Mouse (Mus musculus): ENCODE data around the gene Bloc1s3. TPM values are rescaled to one million over a fixed set of nuclear protein-coding genes. Genes with fewer than 3 reads are reported as not detected.

Gene Bloc1s3
- polyA plus RNA-seq, 1 experiment from 2014 or later, result 2.9 TPM

- H3K4me1 ChIP-seq (replicated peaks; ENCODE audit: control insufficient read depth, insufficient read depth, low read length), result no peaks in the 10 kb centered on the region; the same call in 1 of the 2 replicates
- WGBS, result 0% methylated on average over 19 of the region's 31 CpGs
- peak overlapping the region; percentile 50 for H3K27ac ChIP-seq (ENCODE audit: low read depth, low read length)
- H3K36me3 ChIP-seq (ENCODE audit: control insufficient read depth, insufficient read depth, low read length), result no peaks in the 10 kb centered on the region; the same call in 1 of the 2 replicates
- peak; percentile 75 for ATAC-seq (replicated peaks; ENCODE audit: low FRiP score)
- H3K27me3 ChIP-seq (ENCODE audit: control insufficient read depth, insufficient read depth, low read length), result no peaks in the 10 kb centered on the region
- peak; percentile 87 for DNase-seq (ENCODE audit: low spot score)
- H3K9me3 ChIP-seq (ENCODE audit: control insufficient read depth, low read length), result no peaks in the 10 kb centered on the region
- peak overlapping the region; percentile 97 for H3K4me3 ChIP-seq (ENCODE audit: low read depth, low read length)
- H3K4me2 ChIP-seq (ENCODE audit: low read depth, low read length, severe bottlenecking), result peak overlapping the region; percentile 98
- peak overlapping the region; percentile 91 for H3K9ac ChIP-seq (ENCODE audit: low read length)
Observed at GRCm38 (mm10) chr7:19458072-19458486, 50.1 kb downstream of the Bloc1s3 start.

DNA sequence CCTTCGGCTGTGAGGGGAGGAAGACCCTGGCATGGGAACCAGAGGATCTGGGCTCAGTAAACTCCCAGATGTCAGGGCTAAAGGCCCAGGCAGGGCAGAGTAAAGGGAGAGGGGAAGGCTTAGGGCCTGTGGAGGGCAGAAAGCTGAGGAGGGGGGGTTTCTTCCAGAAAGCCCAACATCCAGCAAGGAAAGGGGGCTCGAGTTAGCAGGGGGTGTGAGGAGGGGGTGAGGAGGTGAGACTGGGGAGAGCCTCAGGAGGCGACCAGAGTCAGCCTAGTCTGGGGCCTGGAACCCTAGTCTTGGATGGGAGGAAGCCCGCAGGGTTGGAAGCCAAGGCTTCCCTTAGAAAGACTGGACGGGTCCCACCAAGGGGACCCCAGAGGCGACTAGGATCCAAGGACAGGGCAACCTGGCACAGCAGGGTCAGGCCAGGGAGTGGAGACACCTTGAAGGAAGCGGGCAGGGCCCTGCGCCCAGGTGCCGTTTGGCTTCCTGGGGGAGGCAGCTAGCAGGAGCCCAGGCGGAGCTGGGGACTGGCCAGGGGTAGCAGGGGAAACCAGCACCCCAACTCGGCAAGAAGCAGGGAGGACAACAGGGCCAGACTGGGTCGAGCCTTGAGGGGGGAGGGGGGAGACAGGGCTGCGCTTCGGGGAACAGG, 50.6 kb downstream of the Bloc1s3 start:
- Histone ChIP-seq H3K36me3 (ENCODE audit: control insufficient read depth, insufficient read depth, low read length) (no peaks in the 10 kb centered on the region; the same call in 1 of the 2 replicates), H3K4me1 (replicated peaks; ENCODE audit: control insufficient read depth, insufficient read depth, low read length) (no peaks in the 10 kb centered on the region; the same call in 1 of the 2 replicates), H3K9me3 (ENCODE audit: control insufficient read depth, low read length) (no peaks in the 10 kb centered on the region), H3K9ac (ENCODE audit: low read length) (peak overlapping the region; percentile 91), H3K4me2 (ENCODE audit: low read depth, low read length, severe bottlenecking) (peak overlapping the region; percentile 98), H3K27ac (ENCODE audit: low read depth, low read length) (peak overlapping the region; percentile 50; the same call in 1 of the 2 replicates), H3K4me3 (ENCODE audit: low read depth, low read length) (peak overlapping the region; percentile 97), H3K27me3 (ENCODE audit: control insufficient read depth, insufficient read depth, low read length) (no peaks in the 10 kb centered on the region)
- DNase-seq (ENCODE audit: low spot score) (no peak), ATAC-seq (replicated peaks; ENCODE audit: low FRiP score) (no peak; the same call in 1 of the 2 replicates)
- WGBS, result 12% methylated on average over 14 of the region's 14 CpGs

GRCm38 (mm10) chr7:19456628-19457027, 51.5 kb downstream of the Bloc1s3 start:
- Histone ChIP-seq H3K4me3 (ENCODE audit: low read depth, low read length) (no peak overlapping the region), H3K27ac (ENCODE audit: low read depth, low read length) (no peak overlapping the region), H3K4me1 (replicated peaks; ENCODE audit: control insufficient read depth, insufficient read depth, low read length) (no peaks in the 10 kb centered on the region; the same call in 1 of the 2 replicates), H3K27me3 (ENCODE audit: control insufficient read depth, insufficient read depth, low read length) (no peaks in the 10 kb centered on the region), H3K9me3 (ENCODE audit: control insufficient read depth, low read length) (no peaks in the 10 kb centered on the region), H3K9ac (ENCODE audit: low read length) (no peak overlapping the region), H3K36me3 (ENCODE audit: control insufficient read depth, insufficient read depth, low read length) (no peaks in the 10 kb centered on the region; the same call in 1 of the 2 replicates), H3K4me2 (ENCODE audit: low read depth, low read length, severe bottlenecking) (no peak overlapping the region)
- ATAC-seq (replicated peaks; ENCODE audit: low FRiP score) (no peak), DNase-seq (ENCODE audit: low spot score) (no peak)
- WGBS, result 93% methylated on average over 7 of the region's 7 CpGs

GRCm38 (mm10) chr7:19455819-19456495, 52.2 kb downstream of the Bloc1s3 start:
- Histone ChIP-seq H3K36me3 (ENCODE audit: control insufficient read depth, insufficient read depth, low read length) (no peaks in the 10 kb centered on the region; the same call in 1 of the 2 replicates), H3K4me2 (ENCODE audit: low read depth, low read length, severe bottlenecking) (no peak overlapping the region), H3K27me3 (ENCODE audit: control insufficient read depth, insufficient read depth, low read length) (no peaks in the 10 kb centered on the region), H3K4me1 (replicated peaks; ENCODE audit: control insufficient read depth, insufficient read depth, low read length) (no peaks in the 10 kb centered on the region; the same call in 1 of the 2 replicates), H3K27ac (ENCODE audit: low read depth, low read length) (no peak overlapping the region), H3K9me3 (ENCODE audit: control insufficient read depth, low read length) (no peaks in the 10 kb centered on the region), H3K4me3 (ENCODE audit: low read depth, low read length) (no peak overlapping the region), H3K9ac (ENCODE audit: low read length) (no peak overlapping the region)
- DNase-seq (ENCODE audit: low spot score), result no peak
- 84% methylated on average over 11 of the region's 11 CpGs for WGBS
- ATAC-seq (replicated peaks; ENCODE audit: low FRiP score), result no peak

DNA sequence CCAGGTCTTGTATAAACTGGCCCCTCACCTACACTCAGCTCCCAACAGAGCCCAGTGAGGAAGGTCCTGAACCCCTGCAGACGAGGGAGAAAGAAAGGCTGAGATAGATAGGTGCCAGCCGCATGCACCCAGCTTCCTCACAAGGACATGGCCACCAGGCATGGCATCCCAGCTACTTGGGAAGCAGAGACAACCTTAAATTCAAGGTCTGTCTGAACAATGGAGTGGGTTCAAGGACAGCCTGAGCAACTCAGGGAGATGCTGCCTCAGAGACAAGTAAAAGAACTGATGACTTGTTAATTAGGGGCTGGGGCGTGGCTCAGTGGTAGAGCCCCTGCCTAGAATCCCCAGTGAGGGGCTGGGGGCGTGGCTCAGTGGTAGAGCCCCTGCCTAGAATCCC, 53.0 kb downstream of the Bloc1s3 start:
- H3K27me3 ChIP-seq (ENCODE audit: control insufficient read depth, insufficient read depth, low read length), result no peaks in the 10 kb centered on the region
- no peak overlapping the region for H3K27ac ChIP-seq (ENCODE audit: low read depth, low read length)
- ATAC-seq (replicated peaks; ENCODE audit: low FRiP score), result no peak
- no peaks in the 10 kb centered on the region; the same call in 1 of the 2 replicates for H3K36me3 ChIP-seq (ENCODE audit: control insufficient read depth, insufficient read depth, low read length)
- no peak for DNase-seq (ENCODE audit: low spot score)
- H3K4me2 ChIP-seq (ENCODE audit: low read depth, low read length, severe bottlenecking), result no peak overlapping the region
- no peak overlapping the region for H3K4me3 ChIP-seq (ENCODE audit: low read depth, low read length)
- H3K4me1 ChIP-seq (replicated peaks; ENCODE audit: control insufficient read depth, insufficient read depth, low read length), result no peaks in the 10 kb centered on the region; the same call in 1 of the 2 replicates
- no peak overlapping the region for H3K9ac ChIP-seq (ENCODE audit: low read length)
- WGBS, result 98% methylated on average over 3 of the region's 4 CpGs
- no peaks in the 10 kb centered on the region for H3K9me3 ChIP-seq (ENCODE audit: control insufficient read depth, low read length)

Other genes with a start within 250 kb of the Bloc1s3 start
- gene Vasp, start 236.6 kb downstream of the Bloc1s3 start, polyA plus RNA-seq (2014; fragmentation: Nextera tagmentation; extraction: Ambion mirVana), result 52.8 and 53.0 TPM in 2 replicates
- gene Ppm1n, start 228.3 kb downstream of the Bloc1s3 start, polyA plus RNA-seq (2014; fragmentation: Nextera tagmentation; extraction: Ambion mirVana), result 0.44 TPM in 1 of 2 replicates, not detected in the other
- 47.3 and 54.7 TPM in 2 replicates for gene Rtn2, start 225.7 kb downstream of the Bloc1s3 start, polyA plus RNA-seq (2014; fragmentation: Nextera tagmentation; extraction: Ambion mirVana)
- gene Fosb, start 198.3 kb downstream of the Bloc1s3 start, polyA plus RNA-seq (2014; fragmentation: Nextera tagmentation; extraction: Ambion mirVana), result not detected in 2 replicates
- 94.4 and 100 TPM in 2 replicates for gene Ercc1, start 163.6 kb downstream of the Bloc1s3 start, polyA plus RNA-seq (2014; fragmentation: Nextera tagmentation; extraction: Ambion mirVana)
- gene Cd3eap, start 148.9 kb downstream of the Bloc1s3 start, polyA plus RNA-seq (2014; fragmentation: Nextera tagmentation; extraction: Ambion mirVana), result 23.2 and 24.0 TPM in 2 replicates
- 5.8 and 6.4 TPM in 2 replicates for gene Ppp1r13l, start 148.6 kb downstream of the Bloc1s3 start, polyA plus RNA-seq (2014; fragmentation: Nextera tagmentation; extraction: Ambion mirVana)
- 18.2 and 25.2 TPM in 2 replicates for gene Ercc2, start 126.4 kb downstream of the Bloc1s3 start, polyA plus RNA-seq (2014; fragmentation: Nextera tagmentation; extraction: Ambion mirVana)
- gene Klc3, start 104.3 kb downstream of the Bloc1s3 start, polyA plus RNA-seq (2014; fragmentation: Nextera tagmentation; extraction: Ambion mirVana), result 2.0 and 2.8 TPM in 2 replicates
- not detected in 2 replicates for gene Ckm, start 103.6 kb downstream of the Bloc1s3 start, polyA plus RNA-seq (2014; fragmentation: Nextera tagmentation; extraction: Ambion mirVana)
- gene Mark4, start 49.5 kb downstream of the Bloc1s3 start, polyA plus RNA-seq (2014; fragmentation: Nextera tagmentation; extraction: Ambion mirVana), result 11.0 and 13.2 TPM in 2 replicates
- gene Exoc3l2, start 45.0 kb downstream of the Bloc1s3 start, polyA plus RNA-seq (2014; fragmentation: Nextera tagmentation; extraction: Ambion mirVana), result 1.2 and 1.4 TPM in 2 replicates
- 43.7 and 54.1 TPM in 2 replicates for gene Trappc6a, start within 50 bp of the Bloc1s3 start, polyA plus RNA-seq (2014; fragmentation: Nextera tagmentation; extraction: Ambion mirVana)
- 0.11 TPM in 1 of 2 replicates, not detected in the other for gene Nkpd1, start 9.5 kb upstream of the Bloc1s3 start, polyA plus RNA-seq (2014; fragmentation: Nextera tagmentation; extraction: Ambion mirVana)
- 5.1 and 7.8 TPM in 2 replicates for gene Ppp1r37, start 54.7 kb upstream of the Bloc1s3 start, polyA plus RNA-seq (2014; fragmentation: Nextera tagmentation; extraction: Ambion mirVana)
- 0.40 and 0.47 TPM in 2 replicates for gene Zfp296, start 68.9 kb upstream of the Bloc1s3 start, polyA plus RNA-seq (2014; fragmentation: Nextera tagmentation; extraction: Ambion mirVana)
- 151 and 156 TPM in 2 replicates for gene Gemin7, start 69.2 kb upstream of the Bloc1s3 start, polyA plus RNA-seq (2014; fragmentation: Nextera tagmentation; extraction: Ambion mirVana)
- gene Clasrp, start 96.1 kb upstream of the Bloc1s3 start, polyA plus RNA-seq (2014; fragmentation: Nextera tagmentation; extraction: Ambion mirVana), result 59.7 and 64.1 TPM in 2 replicates
- 2.9 and 3.7 TPM in 2 replicates for gene Relb, start 121.1 kb upstream of the Bloc1s3 start, polyA plus RNA-seq (2014; fragmentation: Nextera tagmentation; extraction: Ambion mirVana)
- gene Clptm1, start 156.7 kb upstream of the Bloc1s3 start, polyA plus RNA-seq (2014; fragmentation: Nextera tagmentation; extraction: Ambion mirVana), result 89.1 and 92.0 TPM in 2 replicates
- not detected in 2 replicates for gene Apoc2, start 169.6 kb upstream of the Bloc1s3 start, polyA plus RNA-seq (2014; fragmentation: Nextera tagmentation; extraction: Ambion mirVana)
- not detected in 2 replicates for gene Gm44805, start 173.1 kb upstream of the Bloc1s3 start, polyA plus RNA-seq (2014; fragmentation: Nextera tagmentation; extraction: Ambion mirVana)
- gene Apoc4, start 173.1 kb upstream of the Bloc1s3 start, polyA plus RNA-seq (2014; fragmentation: Nextera tagmentation; extraction: Ambion mirVana), result not detected in 2 replicates
- 1.00 and 2.0 TPM in 2 replicates for gene Apoc1, start 184.3 kb upstream of the Bloc1s3 start, polyA plus RNA-seq (2014; fragmentation: Nextera tagmentation; extraction: Ambion mirVana)
- gene Apoe, start 190.8 kb upstream of the Bloc1s3 start, polyA plus RNA-seq (2014; fragmentation: Nextera tagmentation; extraction: Ambion mirVana), result 125 and 152 TPM in 2 replicates
- 160 and 171 TPM in 2 replicates for gene Tomm40, start 207.1 kb upstream of the Bloc1s3 start, polyA plus RNA-seq (2014; fragmentation: Nextera tagmentation; extraction: Ambion mirVana)
- 56.0 and 59.2 TPM in 2 replicates for gene Nectin2, start 242.1 kb upstream of the Bloc1s3 start, polyA plus RNA-seq (2014; fragmentation: Nextera tagmentation; extraction: Ambion mirVana)